Mouse (Mus musculus) E14TG2a.4 (cell line): ENCODE measurements around the gene Natd1.

Source experiments
- CTCF ChIP-seq: conservative IDR thresholded peaks from 2 replicates; pipeline ENCODE4 v1.5.1; 2014; ENCODE audit warnings: low read length
- NANOG ChIP-seq: IDR thresholded peaks from 2 replicates; pipeline ENCODE4 v1.6.1; 2014; ENCODE audit warnings: borderline replicate concordance, low read length, mixed read lengths
- POU5F1 ChIP-seq: IDR thresholded peaks from 2 replicates; pipeline ENCODE4 v1.6.1; 2014; ENCODE audit warnings: low read length, borderline replicate concordance

DNA sequence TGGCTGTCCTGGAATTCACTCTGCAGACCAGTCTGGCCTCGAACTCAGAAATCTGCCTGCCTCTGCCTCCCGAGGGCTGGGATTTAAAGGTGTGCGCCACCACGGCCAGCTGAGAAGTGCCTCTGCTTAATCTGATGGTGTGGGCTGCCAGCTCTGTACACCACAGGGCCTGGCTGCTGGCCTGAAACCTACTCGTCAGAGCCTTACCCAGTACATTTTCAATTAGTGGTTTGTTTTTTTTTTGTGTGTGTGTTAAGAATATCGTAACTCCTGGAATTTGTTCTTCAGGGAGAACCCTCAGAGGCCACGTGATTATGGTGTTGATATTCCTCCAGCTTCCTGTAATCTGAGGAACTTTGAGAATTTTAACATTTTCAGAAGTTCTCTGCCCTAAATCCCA lies 12.5 kb downstream of the Natd1 start:
- TF ChIP-seq CTCF, result no peak
- no peak for TF ChIP-seq NANOG
- TF ChIP-seq POU5F1, result no peak
